25 mouse cellular contexts compared by ENCODE assay signal in the genomic region with DNA sequence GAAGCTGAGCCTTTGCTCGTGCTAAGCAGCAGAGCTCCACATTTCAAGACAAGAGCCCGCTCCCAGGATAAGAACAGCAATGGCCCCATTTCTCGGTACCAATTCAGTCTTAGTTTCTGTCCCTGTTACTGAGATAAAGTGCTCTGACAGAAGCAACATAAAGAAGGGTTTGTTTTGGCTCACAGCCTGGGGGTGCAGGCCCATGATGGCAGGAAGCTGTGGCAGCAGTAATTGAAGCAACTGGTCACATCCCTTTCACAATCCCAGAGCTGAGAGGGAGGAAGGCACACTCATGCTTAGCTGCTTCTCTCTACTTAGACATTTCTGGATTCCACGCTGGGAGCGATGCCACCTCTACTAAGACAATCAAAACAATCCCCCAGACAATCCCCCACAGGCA.
DNase-seq lines count a peak whose midpoint lies in the region; ATAC-seq and TF ChIP-seq lines count a peak whose summit lies in the region.
"Had no signal": no experiment of that assay in that cellular context is flagged by ENCODE, and none has a peak within 500 bp of the region (broad histone marks: within the 10 kb centered on the region; RNA-seq: fewer than 3 reads in every experiment).

No protein-coding gene starts in this region.

- no peak for TF ChIP-seq POLR2A in lung, adult 2 months (IDR thresholded peaks at IDR 0.05; ENCODE audit: borderline replicate concordance, extremely low read depth, low read depth, low read length)

- peak; percentile 32; the same call in 1 of the 2 replicates for ATAC-seq in heart, embryonic 16.5 days (replicated peaks; ENCODE audit: extremely low read depth, insufficient read depth, low FRiP score)
- ATAC-seq in lung, embryonic 14.5 days (ENCODE audit: insufficient read depth): no peak
- ATAC-seq: forebrain, postnatal 0 days; intestine, embryonic 16.5 days; midbrain, embryonic 13.5 days had no signal

- DNase-seq in heart, postnatal 4 days: no peak
- DNase-seq in lung, embryonic 14.5 days: peak; percentile 21
- DNase-seq in lung, adult 2 months: no peak
- DNase-seq in 416B (ENCODE audit: low read depth): peak; percentile 63
- peak; percentile 44 for DNase-seq in adipocyte (ENCODE audit: low spot score)
- DNase-seq in spleen, postnatal 36 days (ENCODE audit: low spot score in 2 of 2): no peak
- DNase-seq: adrenal gland, postnatal 36 days; cerebellum, adult 11 months; cerebellum, adult 9-11 months; forebrain, postnatal 0 days; gastrocnemius, postnatal 25 days; kidney, adult 9 months; kidney, postnatal 14 days; liver, embryonic 13.5 days; retina, postnatal 1 day; right cerebral cortex, postnatal 25 days; spleen, adult 18-20 months had no signal

- no peaks in the 10 kb centered on the region for H3K36me3 ChIP-seq in heart, embryonic 16.5 days (ENCODE audit: control insufficient read depth, insufficient read depth)
- H3K36me3 ChIP-seq in lung, embryonic 14.5 days (ENCODE audit: insufficient read depth): peaks cover 1% of the 10 kb centered on the region; the same call in 1 of the 2 replicates
- H3K36me3 ChIP-seq: forebrain, embryonic 10.5 days; hindbrain, embryonic 15.5 days; liver, embryonic 13.5 days; midbrain, embryonic 13.5 days; neural tube, embryonic 13.5 days had no signal

- H3K9me3 ChIP-seq in heart, embryonic 16.5 days (replicated peaks; ENCODE audit: control insufficient read depth, low read length): peaks cover 3% of the 10 kb centered on the region; the same call in 1 of the 2 replicates
- 0 out of 2 replicates have a peak, but pooled peaks cover 3% of the 10 kb centered on the region for H3K9me3 ChIP-seq in lung, embryonic 14.5 days (ENCODE audit: low read depth, low read length)
- H3K9me3 ChIP-seq: forebrain, embryonic 10.5 days; hindbrain, embryonic 15.5 days; liver, embryonic 13.5 days; midbrain, embryonic 13.5 days; neural tube, embryonic 13.5 days had no signal

- H3K27ac ChIP-seq in heart, embryonic 16.5 days (ENCODE audit: low read length): no peak overlapping the region
- no peak overlapping the region for H3K27ac ChIP-seq in lung, embryonic 14.5 days (ENCODE audit: low read depth)
- H3K27ac ChIP-seq: forebrain, embryonic 10.5 days; hindbrain, embryonic 15.5 days; layer of hippocampus, adult 2 months; liver, embryonic 13.5 days; midbrain, embryonic 13.5 days; neural tube, embryonic 13.5 days had no signal

- no peak for TF ChIP-seq CTCF in lung, embryonic 14.5 days (IDR thresholded peaks at IDR 0.05; ENCODE audit: low read depth)
- TF ChIP-seq CTCF in lung, adult 2 months (IDR thresholded peaks at IDR 0.05; ENCODE audit: insufficient read depth, low read length): no peak

- H3K4me3 ChIP-seq in heart, embryonic 16.5 days (ENCODE audit: low read length): no peak overlapping the region
- H3K4me3 ChIP-seq in lung, embryonic 14.5 days (ENCODE audit: low read depth, low read length): no peak overlapping the region
- H3K4me3 ChIP-seq in lung, adult 2 months (replicated peaks; ENCODE audit: extremely low read depth, low read depth, low read length): no peak overlapping the region
- H3K4me3 ChIP-seq: forebrain, embryonic 10.5 days; hindbrain, embryonic 15.5 days; layer of hippocampus, adult 2 months; liver, embryonic 13.5 days; megakaryocyte, embryonic 14.5 days; midbrain, embryonic 13.5 days; neural tube, embryonic 13.5 days had no signal

- H3K9ac ChIP-seq in heart, embryonic 16.5 days (ENCODE audit: low read length): no peak overlapping the region
- no peak overlapping the region for H3K9ac ChIP-seq in lung, embryonic 14.5 days
- H3K9ac ChIP-seq: forebrain, postnatal 0 days; hindbrain, embryonic 15.5 days; liver, embryonic 13.5 days; midbrain, embryonic 13.5 days; neural tube, embryonic 13.5 days had no signal

- H3K27me3 ChIP-seq in heart, embryonic 16.5 days (ENCODE audit: control insufficient read depth, insufficient read depth, low read length): no peaks in the 10 kb centered on the region
- no peaks in the 10 kb centered on the region for H3K27me3 ChIP-seq in lung, embryonic 14.5 days (ENCODE audit: insufficient read depth, low read length)
- H3K27me3 ChIP-seq: hindbrain, embryonic 15.5 days; liver, embryonic 13.5 days; megakaryocyte, embryonic 14.5 days; midbrain, embryonic 13.5 days; neural tube, embryonic 13.5 days had no signal

- no peaks in the 10 kb centered on the region for H3K4me1 ChIP-seq in heart, embryonic 16.5 days (ENCODE audit: control insufficient read depth, insufficient read depth, low read length)
- H3K4me1 ChIP-seq in lung, embryonic 14.5 days (ENCODE audit: insufficient read depth): no peaks in the 10 kb centered on the region
- H3K4me1 ChIP-seq in lung, adult 2 months (ENCODE audit: control insufficient read depth, insufficient read depth, low read length): no peaks in the 10 kb centered on the region
- H3K4me1 ChIP-seq: forebrain, embryonic 10.5 days; hindbrain, embryonic 15.5 days; liver, embryonic 13.5 days; megakaryocyte, embryonic 14.5 days; midbrain, embryonic 13.5 days had no signal

- 63% methylated on average over 5 of the region's 5 CpGs for WGBS in heart, embryonic 16.5 days
- 75% methylated on average over 5 of the region's 5 CpGs for WGBS in lung, embryonic 14.5 days
- 64% methylated on average over 5 of the region's 5 CpGs for WGBS in lung, adult 2 months

- H3K4me2 ChIP-seq in heart, embryonic 16.5 days (ENCODE audit: low read depth, low read length): no peak overlapping the region
- no peak overlapping the region for H3K4me2 ChIP-seq in lung, embryonic 14.5 days
- H3K4me2 ChIP-seq: hindbrain, embryonic 15.5 days; liver, embryonic 13.5 days; midbrain, embryonic 13.5 days; neural tube, embryonic 13.5 days had no signal

Comparison
In these comparisons a context has a peak if more than half of its experiments do, and no peak if none do; other contexts are left out.
1. DNase-seq: peak in lung, embryonic 14.5 days (single experiment), 416B (single experiment) and adipocyte (single experiment); none in heart, postnatal 4 days (single experiment), lung, adult 2 months (single experiment) and spleen, postnatal 36 days (0 of 2).